Mouse (Mus musculus) adipocyte (in vitro differentiated cells): ENCODE results near the gene Limk2.

Experiments used
- DNase-seq: peaks from one replicate; pipeline ENCODE4 v3.0.0-alpha.2; 2016; ENCODE audit warnings: low spot score

Limk2 gene

GRCm38 (mm10) chr11:3408997-3409732, at the start of gene Limk2:
Gene Limk2 (minus strand): TSS chr11:3409189.
- peak; percentile 91 for DNase-seq

GRCm38 (mm10) chr11:3458428-3459104, 49.6 kb upstream of the Limk2 start:
- DNase-seq: no peak

- peak; percentile 66 for DNase-seq
Observed at GRCm38 (mm10) chr11:3456354-3456753, 47.4 kb upstream of the Limk2 start.

- no peak for DNase-seq
Observed at GRCm38 (mm10) chr11:3454506-3454905, 45.5 kb upstream of the Limk2 start.

DNA sequence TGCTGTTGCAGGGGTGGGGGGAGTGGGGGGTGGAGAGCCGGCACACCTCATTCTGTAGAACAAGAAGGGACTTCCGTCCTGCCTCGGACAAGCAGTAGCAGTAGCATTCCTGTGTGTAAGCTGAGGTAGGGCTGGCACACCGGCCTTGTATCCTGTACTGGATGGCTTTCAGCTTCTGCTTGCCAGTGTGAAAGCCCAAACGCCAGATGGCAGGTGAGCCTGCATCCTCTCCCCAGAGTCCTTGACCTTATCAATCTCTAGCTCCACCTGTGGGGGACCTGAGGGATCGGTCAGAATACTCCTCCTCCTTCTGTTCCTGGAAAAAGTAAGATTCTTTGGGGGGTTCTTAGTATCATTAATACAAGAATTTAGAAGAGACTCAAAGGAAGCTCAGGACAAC, 44.5 kb upstream of the Limk2 start:
- DNase-seq: no peak

DNA sequence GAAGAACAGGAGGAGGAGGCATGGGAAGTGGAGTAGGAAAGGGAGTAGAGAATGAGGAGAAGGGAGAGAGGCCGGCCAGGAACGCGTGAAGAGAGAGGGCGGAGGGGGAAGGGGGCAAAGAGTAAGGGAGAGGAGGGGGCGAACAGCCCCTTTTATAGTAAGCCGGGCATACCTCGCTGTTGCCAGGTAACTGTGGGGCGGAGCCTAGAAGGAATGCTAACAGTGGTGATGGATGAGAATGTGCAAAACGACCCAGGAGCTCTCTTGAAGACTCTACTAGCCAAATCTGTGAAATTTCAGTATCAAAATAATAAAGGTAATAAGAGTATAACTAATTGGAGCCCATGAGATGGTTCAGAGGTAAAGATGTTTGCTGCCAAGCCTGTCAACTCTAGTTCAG, 43.8 kb upstream of the Limk2 start:
- no peak for DNase-seq

- peak; percentile 96 for DNase-seq
Observed at GRCm38 (mm10) chr11:3452167-3452639, 43.2 kb upstream of the Limk2 start, which contains the start of gene Rnf185. Gene Rnf185 (minus strand): TSS chr11:3452363.

GRCm38 (mm10) chr11:3451701-3452163, 42.7 kb upstream of the Limk2 start:
- DNase-seq: no peak

GRCm38 (mm10) chr11:3444875-3445274, 35.9 kb upstream of the Limk2 start:
- peak; percentile 54 for DNase-seq

- peak; percentile 56 for DNase-seq
Observed at GRCm38 (mm10) chr11:3443091-3443490, 34.1 kb upstream of the Limk2 start.

DNA sequence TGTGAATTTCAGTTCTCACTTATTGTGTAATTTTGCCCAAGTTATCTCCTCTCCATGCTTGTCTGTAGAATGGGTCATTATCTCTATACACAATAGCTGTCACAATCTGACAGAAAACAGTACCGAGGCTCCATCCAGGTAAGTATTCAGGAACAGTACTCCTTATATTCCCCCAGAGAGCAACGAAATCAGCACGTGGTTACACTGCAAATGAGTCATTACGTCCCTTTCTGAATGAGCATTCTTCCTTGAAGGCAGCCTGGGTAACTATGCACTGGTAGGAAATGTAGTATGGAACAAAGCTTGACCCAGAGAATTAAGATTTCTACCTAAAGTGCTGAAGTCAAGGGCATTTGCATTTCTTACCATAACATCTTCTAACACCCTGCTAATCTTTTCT, 33.7 kb upstream of the Limk2 start:
- DNase-seq: no peak

DNA sequence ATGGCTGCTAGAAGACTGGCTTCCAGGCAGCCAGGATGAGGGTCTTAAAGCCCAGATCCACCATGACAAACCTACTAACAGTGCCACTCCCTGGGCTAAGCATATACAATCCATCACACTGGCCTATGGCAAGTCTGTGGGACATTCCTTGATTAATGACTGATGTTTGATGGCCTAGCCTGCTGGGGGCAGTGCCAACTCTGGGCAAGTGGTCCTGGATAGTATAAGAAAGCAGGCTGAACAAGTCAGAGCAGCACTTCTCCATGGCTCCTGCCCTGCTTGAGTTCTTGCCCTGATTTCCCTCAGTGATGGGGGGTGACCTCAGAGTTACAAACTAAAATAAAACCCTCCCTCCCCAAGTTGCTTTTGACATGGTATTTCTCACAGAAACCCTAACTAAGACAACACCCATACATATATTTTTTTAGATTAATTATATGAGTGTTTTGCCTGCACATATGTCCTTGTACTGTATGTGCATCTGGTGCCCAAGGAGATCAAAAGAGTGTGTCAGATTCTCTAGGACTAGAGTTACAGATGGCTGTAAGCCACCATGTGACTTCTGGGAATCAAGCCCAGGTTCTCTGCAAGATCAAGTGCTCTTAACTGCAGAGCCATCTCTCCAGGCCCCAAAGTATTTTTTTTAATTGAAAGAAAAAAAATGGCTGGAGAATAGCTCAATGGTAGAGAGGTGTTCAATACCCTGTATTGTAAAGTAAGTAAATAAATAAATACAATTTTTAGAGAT, 32.9 kb upstream of the Limk2 start:
- DNase-seq: peak; percentile 91

DNA sequence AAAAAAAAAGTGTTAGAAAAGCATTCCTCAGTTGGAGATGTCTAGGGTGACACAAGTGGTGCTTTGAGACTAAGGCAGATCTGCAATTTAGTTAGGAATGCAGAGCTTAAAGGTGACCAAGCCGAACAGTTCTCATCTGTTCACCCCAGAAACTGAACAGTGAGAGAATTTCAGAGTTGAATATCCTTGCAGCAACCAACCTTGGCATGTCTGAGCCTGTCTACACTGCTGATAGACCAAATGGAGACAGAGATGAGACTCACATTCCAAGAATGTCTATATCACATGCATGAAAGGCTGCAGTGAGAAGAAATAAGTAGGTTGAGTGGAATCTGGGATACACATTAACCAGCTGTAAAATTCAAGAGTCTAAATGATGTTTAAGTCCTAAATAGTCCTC, 28.6 kb upstream of the Limk2 start:
- no peak for DNase-seq

GRCm38 (mm10) chr11:3433809-3434208, 24.8 kb upstream of the Limk2 start:
- DNase-seq: no peak

GRCm38 (mm10) chr11:3431976-3432603, 23.1 kb upstream of the Limk2 start:
- no peak for DNase-seq

DNA sequence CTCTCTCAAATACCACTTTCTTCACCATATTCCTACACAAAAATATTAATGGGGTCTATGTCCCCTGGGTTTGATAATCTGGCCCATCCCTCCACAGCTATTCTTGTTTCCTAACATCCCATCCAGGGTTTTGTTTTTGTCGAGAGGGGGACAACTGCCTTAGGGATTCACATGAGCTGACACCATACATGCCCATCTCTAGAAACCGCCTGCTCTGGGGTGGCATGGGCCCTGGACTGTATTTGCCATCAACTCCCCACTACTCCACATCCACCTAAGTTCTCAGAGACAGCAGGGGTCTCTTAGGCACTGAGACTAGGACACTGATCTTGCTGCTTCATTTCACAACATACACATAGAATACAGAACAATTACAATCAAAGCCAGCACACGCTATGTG, 22.5 kb upstream of the Limk2 start:
- no peak for DNase-seq

DNA sequence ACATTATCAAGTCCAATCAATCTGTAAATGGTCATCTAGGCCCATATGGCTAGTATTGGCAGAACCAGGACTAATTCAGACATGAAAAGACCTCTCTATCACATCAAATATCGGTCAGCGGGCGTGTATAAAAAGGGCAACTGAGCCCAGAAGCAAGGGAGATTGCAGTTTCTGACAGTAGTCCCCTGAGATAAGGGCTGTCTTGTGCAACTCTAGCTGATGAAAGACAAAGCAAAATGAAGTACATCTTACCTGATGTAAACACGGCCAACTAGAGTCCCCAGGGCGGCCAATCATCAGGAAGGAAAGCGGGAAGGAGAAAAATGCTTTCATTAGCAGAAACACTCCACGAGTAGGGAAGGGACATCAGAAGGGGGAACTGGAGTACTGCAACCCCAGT, 19.6 kb upstream of the Limk2 start:
- DNase-seq: no peak

DNA sequence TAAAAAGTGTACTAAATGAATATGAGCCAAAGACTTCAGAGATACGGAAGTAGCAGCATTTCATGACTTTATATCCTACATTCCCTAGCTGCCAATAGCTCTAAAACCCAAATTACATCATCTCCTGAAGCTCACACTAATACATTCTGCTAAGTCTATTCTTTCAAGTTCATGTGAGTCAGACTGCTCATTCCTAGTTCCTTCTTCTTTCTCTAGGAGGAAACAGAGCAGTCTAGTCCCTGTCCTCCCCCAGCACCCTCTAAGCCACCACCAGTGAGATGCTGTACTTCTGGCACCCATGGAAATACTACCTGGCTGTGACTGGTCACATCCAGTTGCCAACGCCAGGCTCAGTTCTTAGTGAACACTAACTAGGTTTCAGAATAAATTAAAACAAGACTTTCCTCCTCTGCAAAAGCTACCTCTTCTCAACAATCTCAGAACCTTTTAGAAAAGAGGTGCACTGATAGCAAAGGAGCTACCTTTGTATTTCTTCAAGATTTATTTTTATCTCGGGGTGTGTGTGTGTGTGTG, 18.8 kb upstream of the Limk2 start:
- DNase-seq: no peak

- DNase-seq: no peak
Observed at GRCm38 (mm10) chr11:3422242-3422641, 13.3 kb upstream of the Limk2 start.

DNA sequence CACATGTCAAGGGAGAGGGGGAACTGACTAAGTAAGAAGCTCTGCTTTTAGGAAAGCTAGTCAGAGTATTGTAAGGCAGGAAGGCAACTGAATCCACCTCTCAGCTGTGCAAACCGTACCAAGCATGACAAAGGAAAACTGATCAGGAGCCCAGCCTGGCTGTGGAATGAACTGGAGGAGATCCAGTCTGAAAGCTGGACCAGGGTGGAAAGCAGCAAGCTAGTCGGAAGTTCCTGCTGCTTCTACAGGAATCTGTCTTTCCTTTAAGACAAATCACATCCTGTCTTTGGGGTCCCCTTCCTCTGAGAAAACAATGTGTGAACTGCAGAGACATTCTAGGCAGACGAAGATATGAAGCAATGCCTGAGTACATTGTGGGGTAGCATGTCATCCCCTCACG, 9.8 kb upstream of the Limk2 start:
- DNase-seq: no peak

DNA sequence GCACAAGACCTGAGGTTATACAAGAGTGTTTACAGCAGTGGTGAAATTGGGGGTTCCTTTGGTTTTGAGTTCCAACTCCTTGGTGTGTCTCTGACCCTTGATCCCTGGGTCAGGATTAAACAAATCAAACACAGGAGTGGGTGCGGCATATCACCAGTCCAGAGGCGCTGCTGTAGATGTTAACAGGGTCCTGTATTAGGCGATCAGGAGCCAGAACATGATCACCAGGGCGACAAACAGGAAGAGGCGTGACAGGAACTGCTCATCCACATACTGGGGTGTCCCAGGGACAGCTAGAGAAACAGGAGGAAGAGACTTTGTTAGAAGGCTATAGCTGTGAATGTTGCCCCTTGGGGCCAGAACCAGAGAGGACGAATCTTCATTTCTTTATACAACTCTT, 8.8 kb upstream of the Limk2 start:
- DNase-seq: no peak

DNA sequence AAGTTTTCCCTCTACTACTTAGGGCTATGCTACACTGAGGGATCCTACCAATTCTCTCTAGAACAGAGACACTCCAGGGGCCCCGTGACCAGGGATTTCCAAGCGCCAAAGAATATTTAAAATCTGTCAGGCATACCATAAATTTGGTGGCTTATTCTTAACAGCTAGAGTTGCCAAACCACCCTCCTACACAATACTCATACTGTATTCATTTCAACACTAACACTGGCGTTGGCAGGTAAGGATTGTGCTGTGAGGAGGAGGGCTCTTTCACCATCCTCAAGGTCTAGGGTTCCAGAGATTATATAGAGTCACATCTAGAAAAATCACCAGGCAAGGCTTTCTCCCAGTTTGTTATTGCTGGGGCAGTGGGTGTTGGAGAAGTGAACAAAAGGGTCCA, 7.4 kb upstream of the Limk2 start:
- no peak for DNase-seq
